Comparison of ENCODE assay signal across 7 mouse cellular contexts in the genomic region with DNA sequence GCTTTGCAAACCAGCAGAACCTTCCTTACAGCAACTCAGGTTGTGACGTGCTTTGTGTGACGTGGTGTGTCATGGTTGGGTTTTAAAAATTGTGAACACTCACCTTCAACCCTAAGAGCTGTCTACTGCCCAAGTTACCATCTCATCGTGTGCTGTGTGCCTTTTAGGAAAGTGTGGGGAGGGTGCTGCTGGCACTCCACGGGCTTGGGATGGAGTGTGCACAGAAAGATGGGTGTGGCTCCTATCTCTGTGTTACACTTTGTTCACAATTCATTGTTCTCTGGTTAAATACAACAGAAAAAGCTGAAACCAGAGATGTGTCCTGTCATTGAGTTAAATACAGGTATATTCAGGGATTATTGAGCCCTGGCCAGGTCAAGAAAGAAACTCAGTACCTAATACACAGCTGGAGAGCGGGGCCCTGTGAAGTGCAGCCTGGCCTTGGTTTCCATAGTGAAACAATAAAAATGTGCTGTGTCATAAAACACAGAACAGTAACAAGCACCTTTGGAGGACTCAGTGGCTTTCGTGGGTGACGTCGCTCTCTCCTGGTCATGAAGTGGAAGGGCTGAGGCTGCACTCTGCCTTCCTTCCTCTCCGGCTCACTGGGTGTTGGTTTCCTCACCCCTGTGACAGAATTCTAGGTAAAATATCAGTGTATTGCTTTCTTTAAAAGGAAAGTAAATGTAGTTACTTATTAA. TPM values are rescaled to one million over a fixed set of nuclear protein-coding genes. Genes with fewer than 3 reads are reported as not detected.
DNase-seq lines count a peak whose midpoint lies in the region; ATAC-seq and TF ChIP-seq lines count a peak whose summit lies in the region.

No protein-coding gene starts in this region.

- peaks cover 3% of the 10 kb centered on the region in 2 experiments; a peak in 1 of 4 replicates for H3K4me1 ChIP-seq in ES-E14 (ENCODE audit: control insufficient read depth in 2 of 2, insufficient read depth in 2 of 2, low read length in 2 of 2, poor library complexity in 1 of 2)
- H3K4me1 ChIP-seq in intestine, embryonic 14.5 days (replicated peaks; ENCODE audit: control insufficient read depth, insufficient read depth, low read length) = no peaks in the 10 kb centered on the region; the same call in 1 of the 2 replicates
- H3K4me1 ChIP-seq in hindbrain, embryonic 11.5 days (replicated peaks; ENCODE audit: control insufficient read depth, insufficient read depth, low read length) = no peaks in the 10 kb centered on the region

- no peaks in the 10 kb centered on the region for H3K27me3 ChIP-seq in intestine, embryonic 14.5 days (replicated peaks; ENCODE audit: control insufficient read depth, insufficient read depth, low read length)
- H3K27me3 ChIP-seq in hindbrain, embryonic 11.5 days (ENCODE audit: control insufficient read depth, insufficient read depth, low read length) = no peaks in the 10 kb centered on the region

- ATAC-seq in intestine, embryonic 14.5 days (replicated peaks; ENCODE audit: low FRiP score, low TSS enrichment, low read depth) = peak; percentile 90
- ATAC-seq in hindbrain, embryonic 11.5 days (ENCODE audit: low FRiP score) = no peak

- H3K4me2 ChIP-seq in intestine, embryonic 14.5 days (ENCODE audit: low read length) = no peak overlapping the region
- no peak overlapping the region for H3K4me2 ChIP-seq in hindbrain, embryonic 11.5 days (replicated peaks; ENCODE audit: low read depth, low read length)

- H3K9ac ChIP-seq in ES-E14 (ENCODE audit: insufficient read depth, low read depth, low read length, poor library complexity, severe bottlenecking) = no peak overlapping the region
- no peak overlapping the region for H3K9ac ChIP-seq in intestine, embryonic 14.5 days (ENCODE audit: low read length)
- no peak overlapping the region for H3K9ac ChIP-seq in hindbrain, embryonic 11.5 days (ENCODE audit: low read depth, low read length)

- DNase-seq in CD4-positive, CD25-positive, alpha-beta regulatory T cell, adult 2 months (ENCODE audit: low read depth, low spot score) = peak; percentile 46
- DNase-seq in ES-E14 (ENCODE audit: low read depth, low spot score) = no peak
- no peak for DNase-seq in intestine, embryonic 14.5 days (ENCODE audit: low spot score)
- DNase-seq in lung, postnatal 10 days = peak; percentile 37
- no peak for DNase-seq in testis, postnatal 10 days (ENCODE audit: low spot score)
- DNase-seq in gastrocnemius, adult 8-10 months (ENCODE audit: low spot score in 2 of 2) = no peak
- no peak for DNase-seq in hindbrain, embryonic 11.5 days (ENCODE audit: low spot score)

- no peak overlapping the region for H3K4me3 ChIP-seq in ES-E14 (ENCODE audit: insufficient read depth in 1 of 2, low read depth in 1 of 2, low read length in 2 of 2, poor library complexity in 1 of 2, severe bottlenecking in 1 of 2)
- H3K4me3 ChIP-seq in intestine, embryonic 14.5 days (ENCODE audit: low read depth, low read length) = no peak overlapping the region
- no peak overlapping the region for H3K4me3 ChIP-seq in hindbrain, embryonic 11.5 days (ENCODE audit: low read depth, low read length)

- in situ Hi-C loops in ES-E14 (cut with MboI; ENCODE audit: low sequenced_read_pairs in 2 of 2, unreplicated experiment in 2 of 2) = no loop called here

- H3K9me3 ChIP-seq in ES-E14 (ENCODE audit: control insufficient read depth, insufficient read depth, low read depth, low read length) = no peaks in the 10 kb centered on the region
- H3K9me3 ChIP-seq in intestine, embryonic 14.5 days (ENCODE audit: control insufficient read depth, low read length) = no peaks in the 10 kb centered on the region
- no peaks in the 10 kb centered on the region for H3K9me3 ChIP-seq in hindbrain, embryonic 11.5 days (ENCODE audit: control insufficient read depth, low read length)

- H3K27ac ChIP-seq in ES-E14 (ENCODE audit: insufficient read depth, low read depth, low read length, poor library complexity, severe bottlenecking) = no peak overlapping the region
- H3K27ac ChIP-seq in intestine, embryonic 14.5 days (ENCODE audit: low read depth) = no peak overlapping the region
- H3K27ac ChIP-seq in hindbrain, embryonic 11.5 days (ENCODE audit: low read depth, low read length) = no peak overlapping the region

- 70% methylated on average over 9 of the region's 9 CpGs for WGBS in intestine, embryonic 14.5 days
- WGBS in hindbrain, embryonic 11.5 days = 80% methylated on average over 9 of the region's 9 CpGs

- no peaks in the 10 kb centered on the region; the same call in 1 of the 2 replicates for H3K36me3 ChIP-seq in ES-E14 (ENCODE audit: control insufficient read depth, insufficient read depth, low read length, poor library complexity, severe bottlenecking)
- peaks cover 6% of the 10 kb centered on the region; the same call in 1 of the 2 replicates for H3K36me3 ChIP-seq in intestine, embryonic 14.5 days (ENCODE audit: control insufficient read depth, insufficient read depth, low read length)
- H3K36me3 ChIP-seq in hindbrain, embryonic 11.5 days (ENCODE audit: control insufficient read depth, insufficient read depth, low read length) = no peaks in the 10 kb centered on the region

TF ChIP-seq in ES-E14, 5 proteins besides CTCF, POLR2A, EP300 and RAD21:
- TF ChIP-seq CHD2 (IDR thresholded peaks at IDR 0.05; ENCODE audit: low read depth, low read length) (no peak), MAFK (IDR thresholded peaks at IDR 0.05; ENCODE audit: insufficient read depth, low read depth, low read length) (peak; percentile 79)

RNA-seq across cellular contexts. Expression of a gene that starts 42.2 kb away (rescaled TPM):
- 22.6 and 26.1 TPM in 2 replicates for total RNA-seq in ES-E14 (2012; rRNA removed)
- polyA plus RNA-seq in intestine, embryonic 14.5 days (2014; fragmentation: Nextera tagmentation; extraction: Ambion mirVana) = 62.1 and 73.6 TPM in 2 replicates
- 1 to 10 TPM; 6.1 to 9.4 (median 7.0) TPM for total RNA-seq in gastrocnemius, adult 8-10 months (2022)
- 50.8 and 55.1 TPM in 2 replicates for polyA plus RNA-seq in hindbrain, embryonic 11.5 days (2014; fragmentation: Nextera tagmentation; extraction: Ambion mirVana)

Comparison
In these comparisons a context has a peak if more than half of its experiments do, and no peak if none do; other contexts are left out.
1. DNase-seq: peak in CD4-positive, CD25-positive, alpha-beta regulatory T cell, adult 2 months (single experiment) and lung, postnatal 10 days (single experiment); none in ES-E14 (single experiment), intestine, embryonic 14.5 days (single experiment), testis, postnatal 10 days (single experiment), gastrocnemius, adult 8-10 months (0 of 2) and hindbrain, embryonic 11.5 days (single experiment).